Mouse (Mus musculus) stomach, postnatal 0 days (tissue): ENCODE data around the gene Zc3hc1.

Experiments used
- CTCF ChIP-seq: IDR thresholded peaks from 2 replicates; pipeline ENCODE4 v1.5.1; 2016; ENCODE audit warnings: antibody characterized with exemption, low read depth, mild to moderate bottlenecking, moderate library complexity
- EP300 ChIP-seq: optimal IDR thresholded peaks from 2 replicates; pipeline ENCODE3; 2016; ENCODE audit warnings: antibody characterized with exemption

GRCm38 (mm10) chr6:30330706-30331105 is 60.1 kb downstream of the Zc3hc1 start:
- no peak for TF ChIP-seq CTCF
- TF ChIP-seq EP300, result no peak
